Mouse (Mus musculus): ENCODE results near the gene Tagap.

DNA sequence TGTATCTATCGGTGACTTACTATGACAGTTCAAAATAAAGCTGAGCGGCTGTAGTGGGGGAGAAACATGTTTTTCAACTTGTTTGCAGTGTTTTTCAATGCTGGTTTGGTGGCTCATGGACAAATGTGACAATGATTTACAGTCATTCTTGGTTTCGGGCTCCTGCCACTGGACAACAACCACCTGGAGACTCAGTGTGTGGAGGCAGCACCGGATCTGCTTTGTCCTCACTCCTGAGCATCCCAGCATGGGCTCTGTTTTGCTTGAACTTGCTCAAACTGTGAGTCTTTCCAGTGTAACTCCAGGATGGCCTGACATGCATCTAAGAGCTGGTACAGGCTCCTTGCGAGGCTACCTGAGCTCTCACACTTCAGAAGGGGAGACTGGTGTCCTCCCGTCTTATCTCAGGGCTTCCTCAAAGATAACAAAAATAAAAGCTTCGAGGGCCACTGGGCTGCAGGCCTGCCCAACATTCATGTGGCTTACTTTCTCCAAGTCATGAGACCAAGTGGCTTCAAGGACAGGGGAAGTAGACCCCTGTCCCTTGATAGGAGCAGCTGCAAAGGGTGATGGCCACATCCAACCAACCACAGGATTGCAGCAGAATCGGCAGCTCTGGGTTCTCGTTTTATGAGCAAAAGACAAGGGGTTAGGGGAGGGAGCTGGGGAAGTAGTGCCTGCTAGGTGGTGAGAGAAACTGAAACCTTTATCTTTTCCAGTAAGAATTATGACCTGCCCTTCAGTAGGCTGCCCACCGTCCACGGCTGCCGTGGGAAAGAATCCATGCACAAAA, 8.8 kb upstream of the Tagap start:
- no peak for TF ChIP-seq CTCF (conservative IDR thresholded peaks at IDR 0.05; ENCODE audit: insufficient read depth, insufficient read length, low read depth, low read length)
- TF ChIP-seq POLR2A (IDR thresholded peaks at IDR 0.05; ENCODE audit: low read depth, low read length): no peak
